Mouse (Mus musculus) megakaryocyte, embryonic 14.5 days (primary cell): ENCODE results near the gene Lgals8. TPM values are rescaled to one million over a fixed set of nuclear protein-coding genes. Genes with fewer than 3 reads are reported as not detected.
A peak's percentile ranks its signal among the peaks of the same experiment; 100 is the strongest.

Experiments
- H3K27me3 ChIP-seq: replicated peaks from 2 replicates; pipeline ENCODE3; 2012; ENCODE audit warnings: inconsistent platforms
- H3K36me3 ChIP-seq: replicated peaks from 2 replicates; pipeline ENCODE3; 2012; ENCODE audit warnings: low read length, inconsistent platforms, mixed read lengths
- H3K4me1 ChIP-seq: 2 replicates; pipeline ENCODE4 v1.6.1; 2012; ENCODE audit warnings: inconsistent platforms
- H3K4me3 ChIP-seq: replicated peaks from 2 replicates; pipeline ENCODE3; 2012; ENCODE audit warnings: moderate library complexity, mild to moderate bottlenecking, inconsistent platforms
- H3K9me3 ChIP-seq: 2 replicates; pipeline ENCODE4 v1.6.1; 2012; ENCODE audit warnings: inconsistent platforms
- FLI1 ChIP-seq: IDR thresholded peaks from 2 replicates; pipeline ENCODE4 v1.6.1; 2012; ENCODE audit warnings: low read length, inconsistent platforms, mixed read lengths
- GATA1 ChIP-seq: IDR thresholded peaks from 3 replicates; pipeline ENCODE4 v1.6.1; 2012; ENCODE audit warnings: mixed read lengths, low read length, inconsistent platforms, borderline replicate concordance
- polyA plus RNA-seq: library from polyadenylated mRNA; stranded (reverse); fragments of >175 nt; gene quantifications from 2 replicates; pipeline ENCODE4 v1.2.3, GENCODE M21; 2012; ENCODE audit warnings: low replicate concordance; ENCODE audit not compliant: insufficient read depth

Gene Lgals8
- polyA plus RNA-seq, 1 experiment, result 4.5 TPM

DNA sequence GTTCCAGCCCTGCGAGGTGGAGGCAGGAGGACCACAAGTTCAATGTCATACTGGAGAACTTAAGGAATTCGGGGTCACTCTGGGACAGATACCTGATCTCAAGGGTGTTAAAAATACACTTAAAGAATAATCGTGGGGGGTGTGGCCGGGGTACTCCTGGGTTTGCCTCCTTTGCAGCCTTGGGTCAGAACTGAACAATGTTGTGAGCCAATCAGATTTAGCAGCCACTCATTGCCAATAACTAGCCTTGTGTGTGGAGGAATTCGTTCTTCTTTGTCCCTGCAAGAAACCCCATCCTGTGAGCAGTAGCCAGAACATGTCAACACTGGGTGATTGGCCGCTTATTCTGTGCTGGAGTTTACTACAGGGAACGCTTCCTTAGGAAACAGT lies 3.0 kb downstream of the Lgals8 start:
- H3K4me1 ChIP-seq, result peaks cover 28% of the 10 kb centered on the region
- no peak for TF ChIP-seq FLI1
- TF ChIP-seq GATA1, result no peak
- peak overlapping the region; percentile 97 for H3K4me3 ChIP-seq
- peaks cover 26% of the 10 kb centered on the region for H3K36me3 ChIP-seq
- H3K27me3 ChIP-seq, result no peaks in the 10 kb centered on the region
- H3K9me3 ChIP-seq, result no peaks in the 10 kb centered on the region

DNA sequence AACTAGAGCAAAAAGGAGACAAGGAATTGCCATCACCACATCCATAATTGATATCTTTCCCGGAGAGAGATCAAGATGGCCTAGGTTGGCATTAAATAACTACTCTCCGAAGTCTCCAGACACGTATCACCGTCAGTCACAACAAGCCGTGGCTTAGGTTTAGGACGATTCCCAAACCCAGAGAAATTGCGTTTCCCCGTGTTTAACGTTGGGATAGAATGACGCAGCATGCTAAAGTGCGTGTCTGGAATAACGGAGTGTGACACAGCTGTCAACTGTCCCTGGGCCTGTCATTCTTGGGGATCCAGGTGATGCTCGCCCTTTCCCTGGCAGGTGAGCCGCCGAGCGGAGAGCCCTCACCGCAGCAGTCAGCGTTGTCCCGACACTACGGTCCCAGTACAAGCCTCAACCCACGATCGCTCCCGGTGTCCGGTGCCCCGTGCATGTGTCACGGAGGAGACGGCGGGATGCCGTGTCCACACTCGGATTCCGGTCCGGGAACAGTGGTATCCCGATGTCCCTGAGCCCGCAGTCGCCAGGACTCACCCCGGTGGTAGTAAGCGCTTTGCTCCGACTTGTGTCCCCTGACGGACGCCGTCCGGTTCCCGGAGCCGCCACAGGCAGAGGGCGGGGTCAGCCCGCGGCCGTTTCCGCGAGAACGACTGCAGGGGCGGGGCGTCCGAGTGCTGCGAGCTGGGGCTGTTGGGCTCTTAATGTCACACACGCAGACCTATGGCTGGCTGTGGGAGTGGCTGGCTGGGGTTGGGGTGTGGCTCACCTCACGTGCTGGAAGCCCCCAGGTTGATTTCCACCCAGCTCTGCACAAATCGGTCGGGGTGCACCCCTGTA lies 3.6 kb downstream of the Lgals8 start:
- Histone ChIP-seq H3K4me1 (peaks cover 34% of the 10 kb centered on the region), H3K9me3 (no peaks in the 10 kb centered on the region), H3K27me3 (no peaks in the 10 kb centered on the region), H3K4me3 (peak overlapping the region; percentile 97), H3K36me3 (peaks cover 33% of the 10 kb centered on the region)
- TF ChIP-seq FLI1, result no peak
- no peak for TF ChIP-seq GATA1

DNA sequence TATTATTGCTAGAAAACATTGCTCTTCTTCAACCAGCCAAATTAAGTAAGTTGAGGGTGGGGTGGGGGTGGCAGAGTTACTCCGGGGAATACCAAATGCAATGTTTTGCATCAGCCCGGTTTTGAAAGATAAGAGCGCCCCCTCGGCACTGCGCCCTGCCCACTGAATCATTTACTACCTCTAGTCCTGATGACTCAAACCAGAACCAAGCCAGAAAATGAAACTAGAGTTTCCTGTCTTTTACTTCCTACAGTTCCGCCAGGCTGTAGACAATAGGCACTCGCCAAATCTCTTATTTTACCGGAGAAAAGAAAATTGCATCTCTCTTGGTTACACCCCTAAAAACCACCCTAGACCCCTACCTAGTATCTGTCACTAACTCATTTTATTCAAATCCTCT lies 4.3 kb downstream of the Lgals8 start:
- no peaks in the 10 kb centered on the region for H3K27me3 ChIP-seq
- peak overlapping the region; percentile 97 for H3K4me3 ChIP-seq
- no peaks in the 10 kb centered on the region for H3K9me3 ChIP-seq
- peaks cover 36% of the 10 kb centered on the region for H3K4me1 ChIP-seq
- H3K36me3 ChIP-seq, result peaks cover 39% of the 10 kb centered on the region
- no peak for TF ChIP-seq FLI1
- TF ChIP-seq GATA1, result no peak

DNA sequence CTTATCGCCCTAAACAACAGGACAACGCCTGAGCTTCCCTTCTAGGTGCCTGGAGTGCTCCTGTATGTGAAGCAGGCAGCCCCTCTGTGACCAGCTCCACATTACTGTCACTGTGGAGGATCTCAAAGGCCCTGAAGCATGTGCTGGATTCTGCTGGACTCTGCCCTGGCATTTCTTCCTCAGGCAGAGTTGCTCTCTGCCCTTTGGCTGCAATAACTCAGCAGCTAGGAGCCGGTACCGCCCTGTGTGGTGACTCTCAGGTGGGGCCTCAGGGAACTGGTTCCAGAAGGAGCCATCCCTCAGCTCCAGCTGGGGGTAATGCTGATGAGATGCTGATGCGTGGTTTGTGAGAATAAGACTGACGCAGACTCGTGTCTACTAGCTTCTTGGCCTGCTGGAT lies 8.0 kb downstream of the Lgals8 start:
- Histone ChIP-seq H3K36me3 (peaks cover 77% of the 10 kb centered on the region), H3K4me1 (peaks cover 23% of the 10 kb centered on the region), H3K4me3 (no peak overlapping the region), H3K27me3 (no peaks in the 10 kb centered on the region), H3K9me3 (no peaks in the 10 kb centered on the region)
- TF ChIP-seq GATA1 (no peak), FLI1 (no peak)

DNA sequence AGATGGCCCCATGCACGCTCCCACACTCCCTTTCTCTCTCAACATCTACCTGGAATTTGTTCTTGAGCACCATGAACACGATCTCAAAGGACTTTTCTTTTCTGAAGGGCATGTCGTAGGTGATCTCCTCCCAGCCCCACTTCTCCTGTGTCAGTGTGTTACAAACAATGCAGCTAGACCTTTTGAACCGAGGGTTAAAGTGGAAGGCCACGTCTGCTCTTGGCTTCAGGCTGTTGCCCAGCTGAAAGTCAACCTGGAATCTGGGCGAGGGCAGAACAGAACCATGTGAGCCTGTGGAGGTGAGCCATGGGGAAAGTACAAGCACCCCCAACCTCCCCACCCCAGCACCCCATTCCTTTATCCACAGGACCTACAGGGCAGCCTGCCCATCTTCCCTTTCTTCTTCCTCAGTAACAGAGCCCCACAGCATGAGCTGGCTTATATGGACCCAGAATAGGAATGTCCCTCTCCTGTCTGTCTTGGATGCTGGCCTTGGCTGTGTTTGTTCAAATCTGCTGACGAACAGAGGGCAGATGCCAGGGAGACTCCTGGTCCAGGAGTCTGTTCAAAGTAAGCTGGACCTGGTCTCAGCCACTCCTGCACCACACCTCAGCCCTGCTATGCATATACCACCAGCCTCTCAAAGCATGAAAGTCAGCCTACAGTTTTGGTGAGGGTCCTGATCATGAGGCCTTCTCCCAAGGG lies 9.9 kb downstream of the Lgals8 start:
- H3K27me3 ChIP-seq, result no peaks in the 10 kb centered on the region
- H3K9me3 ChIP-seq, result no peaks in the 10 kb centered on the region
- TF ChIP-seq FLI1 (no peak), GATA1 (no peak)
- H3K4me3 ChIP-seq, result no peak overlapping the region
- H3K36me3 ChIP-seq, result peaks cover 88% of the 10 kb centered on the region
- H3K4me1 ChIP-seq, result peaks cover 20% of the 10 kb centered on the region

DNA sequence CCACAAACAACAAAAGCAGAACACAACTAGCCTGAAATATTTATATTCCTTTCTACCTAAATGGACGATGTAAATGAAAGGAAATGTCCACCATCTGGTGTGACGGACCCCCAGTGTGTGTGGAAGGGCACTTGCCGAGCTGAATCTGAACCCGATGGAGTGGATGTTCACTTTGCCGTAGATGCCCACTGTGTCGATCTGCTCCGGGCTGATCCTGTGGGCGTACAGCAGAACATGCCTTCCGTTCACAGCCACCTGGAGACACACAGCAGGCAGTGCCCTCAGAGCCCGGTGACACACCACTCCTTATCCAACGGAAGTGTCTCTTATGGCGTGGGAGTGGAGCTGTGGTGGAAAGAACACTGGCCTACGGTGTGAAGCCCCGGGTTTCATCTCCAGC lies 11.6 kb downstream of the Lgals8 start:
- Histone ChIP-seq H3K4me3 (no peak overlapping the region), H3K9me3 (no peaks in the 10 kb centered on the region), H3K27me3 (no peaks in the 10 kb centered on the region), H3K36me3 (peaks cover 82% of the 10 kb centered on the region), H3K4me1 (peaks cover 14% of the 10 kb centered on the region; the same call in 1 of the 2 replicates)
- TF ChIP-seq GATA1 (no peak), FLI1 (no peak)

DNA sequence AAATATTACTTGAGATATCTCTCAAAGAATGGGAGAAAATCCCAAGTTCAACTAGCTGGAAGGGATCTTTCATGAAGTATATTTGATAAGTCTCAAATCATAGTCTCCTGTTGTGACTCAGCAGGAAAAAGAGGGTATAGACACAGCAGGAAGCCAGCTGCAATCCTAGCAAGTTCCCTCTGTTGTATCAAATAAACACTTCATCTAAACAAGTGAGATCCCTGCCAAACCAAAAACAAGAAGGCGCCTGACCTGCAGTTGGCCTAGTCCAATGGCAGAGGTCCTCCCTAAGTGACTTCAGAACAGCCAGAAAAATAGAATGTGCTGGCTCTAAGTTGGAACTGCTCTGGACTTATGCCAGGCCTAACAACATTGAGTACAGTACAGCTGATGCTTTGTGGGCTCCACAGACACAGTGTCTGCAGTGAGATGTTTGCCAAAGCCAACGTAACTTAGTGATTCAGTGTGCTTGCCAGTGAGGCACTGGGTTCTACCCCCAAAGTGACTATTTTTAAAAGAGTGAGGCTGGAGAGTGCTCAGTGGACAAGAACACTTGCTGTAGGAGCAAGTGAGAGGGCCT lies 22.6 kb downstream of the Lgals8 start:
- Histone ChIP-seq H3K4me1 (peaks cover 14% of the 10 kb centered on the region), H3K36me3 (peaks cover 81% of the 10 kb centered on the region), H3K9me3 (no peaks in the 10 kb centered on the region), H3K27me3 (no peaks in the 10 kb centered on the region), H3K4me3 (no peak overlapping the region)
- no peak for TF ChIP-seq FLI1

DNA sequence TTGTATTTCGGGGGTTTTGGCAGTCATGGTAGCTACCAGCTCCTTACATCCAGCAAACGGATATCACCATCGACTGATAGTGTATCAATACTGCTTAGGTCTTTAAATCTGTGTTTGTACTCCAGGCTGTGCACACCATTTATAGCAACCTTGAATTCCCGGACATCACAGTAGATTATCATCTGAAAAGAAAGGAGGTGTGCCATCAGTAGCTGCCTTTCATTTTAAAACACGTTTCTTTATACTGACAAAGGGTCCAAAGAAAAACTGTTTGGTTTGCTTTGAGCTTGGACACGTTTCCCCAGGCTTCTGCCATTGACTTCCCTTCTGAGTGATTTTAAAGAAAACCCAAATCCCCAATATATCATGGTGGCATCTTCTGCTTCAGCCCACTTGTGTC lies 23.9 kb downstream of the Lgals8 start:
- H3K27me3 ChIP-seq, result no peaks in the 10 kb centered on the region
- H3K4me1 ChIP-seq, result peaks cover 14% of the 10 kb centered on the region
- TF ChIP-seq FLI1 (no peak), GATA1 (no peak)
- peaks cover 80% of the 10 kb centered on the region for H3K36me3 ChIP-seq
- H3K4me3 ChIP-seq, result no peak overlapping the region
- H3K9me3 ChIP-seq, result no peaks in the 10 kb centered on the region

DNA sequence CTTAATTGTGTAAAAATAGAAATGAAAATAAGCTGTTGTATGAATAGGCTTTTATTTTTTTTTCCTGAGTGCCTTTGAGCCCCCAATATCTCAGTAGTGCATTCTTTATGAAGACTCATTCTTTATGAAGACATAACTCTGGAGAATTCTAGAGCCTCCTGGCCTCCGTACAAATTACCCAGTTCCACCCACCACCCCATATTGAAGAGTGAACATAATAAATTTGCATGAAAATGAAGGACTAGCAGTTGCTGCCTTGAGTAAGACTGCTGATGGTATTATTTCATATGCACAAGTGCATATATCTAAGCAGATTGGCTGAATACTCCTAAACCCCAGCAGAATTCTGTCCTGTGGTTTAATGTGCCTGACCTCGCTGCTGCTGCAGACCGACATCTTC lies 25.2 kb downstream of the Lgals8 start:
- TF ChIP-seq GATA1 (no peak), FLI1 (no peak)
- peaks cover 14% of the 10 kb centered on the region for H3K4me1 ChIP-seq
- no peak overlapping the region for H3K4me3 ChIP-seq
- no peaks in the 10 kb centered on the region for H3K9me3 ChIP-seq
- no peaks in the 10 kb centered on the region for H3K27me3 ChIP-seq
- peaks cover 82% of the 10 kb centered on the region for H3K36me3 ChIP-seq

DNA sequence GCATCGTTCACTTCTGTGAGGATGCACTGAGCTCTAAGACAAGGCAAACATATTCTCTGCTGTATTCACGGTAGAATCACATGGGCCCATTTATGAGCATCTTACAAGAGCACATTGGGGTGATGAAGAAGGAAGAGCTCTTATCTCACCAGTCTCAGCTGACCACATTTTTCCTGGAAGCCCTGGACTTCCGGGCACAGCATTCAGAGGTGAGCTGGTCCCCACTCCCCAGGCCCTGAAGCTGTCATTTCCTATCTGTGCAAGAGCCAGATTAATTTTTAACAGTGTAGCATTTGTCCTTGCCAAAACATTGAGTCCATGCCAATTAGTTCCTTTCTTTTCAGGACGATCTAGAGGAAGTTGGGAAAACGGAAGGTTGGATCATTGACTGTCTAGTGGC lies 30.9 kb downstream of the Lgals8 start:
- Histone ChIP-seq H3K36me3 (peaks cover 98% of the 10 kb centered on the region), H3K9me3 (no peaks in the 10 kb centered on the region), H3K27me3 (no peaks in the 10 kb centered on the region), H3K4me1 (peaks cover 5% of the 10 kb centered on the region; the same call in 1 of the 2 replicates), H3K4me3 (no peak overlapping the region)
- TF ChIP-seq FLI1 (no peak), GATA1 (no peak)
